Mouse (Mus musculus) thymus, adult 18-20 months (tissue): ENCODE data around the gene Adrb1.

Experiments used
- DNase-seq, 2 experiments: peaks; one replicate each; pipeline ENCODE4 v3.0.0; 2022; ENCODE audit warnings: mixed read lengths in 2 of 2

Gene Adrb1

DNA sequence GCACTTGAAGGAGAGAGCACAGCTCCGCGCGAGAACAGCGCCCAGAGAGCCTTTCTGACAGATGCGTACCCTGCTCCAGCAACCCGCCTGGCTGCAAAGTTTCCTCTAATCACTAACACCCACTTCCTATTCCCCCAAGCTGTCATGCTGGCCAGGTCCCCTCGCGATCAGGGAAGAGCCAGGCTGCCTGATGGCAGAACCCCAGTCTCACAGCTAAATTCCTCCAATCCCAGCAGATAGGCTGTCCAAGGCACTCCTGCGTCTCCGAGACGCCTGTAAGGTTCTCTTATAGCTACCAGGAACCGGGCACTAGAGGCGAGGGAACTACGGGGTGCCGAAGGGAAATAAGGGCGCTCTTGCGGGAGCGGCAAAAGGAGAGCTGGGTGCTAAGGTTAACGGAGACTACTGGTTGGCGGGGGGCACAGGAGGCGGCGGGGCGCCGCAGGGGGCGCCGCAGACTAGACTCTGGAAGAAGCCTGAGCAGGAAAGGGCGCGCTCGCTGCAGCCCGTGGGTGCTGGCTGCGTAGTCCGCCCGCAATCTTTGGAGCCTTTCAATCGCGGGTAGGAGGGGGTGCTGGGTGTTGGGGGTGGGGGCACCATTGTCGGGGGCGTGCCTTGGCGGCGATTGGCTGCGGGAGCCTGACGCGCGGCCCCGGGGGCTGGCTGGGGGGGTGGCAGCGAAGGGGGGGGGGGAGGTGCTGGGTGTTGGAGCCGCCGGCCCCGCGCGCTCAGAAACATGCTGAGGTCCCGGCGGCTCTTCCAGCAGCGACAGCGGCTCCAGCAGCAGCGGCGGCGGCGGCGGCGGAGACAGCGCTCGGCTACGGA lies at the start of gene Adrb1:
Gene Adrb1 (plus strand): TSS at position 813 of the 825 bp plus-strand sequence.
- peak; percentile 9 to 22 for DNase-seq

DNA sequence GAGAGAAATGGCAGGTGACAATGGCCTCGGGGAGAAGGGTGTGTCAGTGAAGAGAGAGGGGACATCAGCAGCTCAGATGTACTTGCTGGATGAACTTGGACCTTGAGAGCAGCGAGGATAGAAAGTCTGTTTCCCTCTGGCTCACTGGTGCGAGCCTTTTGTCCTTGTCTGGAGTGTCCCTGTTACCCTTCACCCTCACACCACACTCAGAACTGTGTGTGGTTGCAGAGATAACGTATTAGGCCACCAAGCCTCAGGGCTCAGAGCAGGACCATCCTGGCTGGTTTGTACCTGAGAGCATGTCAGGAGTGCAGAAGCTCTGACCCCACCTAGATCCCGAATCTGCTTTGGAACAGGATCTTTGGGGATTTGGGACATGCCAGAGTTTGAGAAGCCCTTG lies 46.3 kb upstream of the Adrb1 start:
- no peak for DNase-seq

DNA sequence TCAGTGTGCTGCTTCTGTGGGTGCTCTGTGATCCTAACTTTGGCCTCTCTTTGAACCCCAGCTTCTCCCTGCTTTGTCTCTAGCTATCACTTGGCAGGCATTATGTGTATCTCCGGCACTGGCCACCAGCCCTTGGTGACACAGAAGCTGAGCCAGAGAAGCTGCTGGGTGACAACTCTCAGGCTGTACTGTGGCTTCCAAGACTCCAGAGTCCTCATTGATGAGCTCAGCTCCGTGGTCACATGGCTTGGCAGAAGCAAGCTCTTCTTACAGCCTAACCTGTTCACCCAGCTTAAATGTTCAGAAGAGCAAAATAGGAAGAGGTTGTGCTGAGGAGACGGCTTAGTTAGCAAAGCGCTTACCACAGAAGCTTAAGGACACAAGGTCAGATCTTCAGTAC lies 45.5 kb upstream of the Adrb1 start:
- no peak for DNase-seq

DNA sequence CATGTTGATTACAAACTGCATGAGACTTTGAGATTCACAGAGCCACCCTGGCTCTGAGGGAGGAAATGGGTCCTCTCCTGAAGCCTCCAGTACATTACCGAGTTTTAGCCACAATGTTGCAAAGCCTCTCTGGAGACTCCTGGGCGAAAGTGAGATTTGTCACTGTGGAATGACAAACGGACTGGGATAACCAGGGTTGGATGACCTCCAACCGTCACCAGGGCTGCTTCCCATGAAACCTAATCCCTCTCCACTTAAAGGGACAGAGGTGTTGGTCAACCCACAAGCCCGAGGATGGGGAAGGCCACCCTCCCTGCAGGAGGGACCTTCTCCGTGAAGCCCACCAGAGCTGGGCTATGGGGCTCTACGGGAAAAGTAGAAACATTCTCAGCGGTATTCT lies 44.4 kb upstream of the Adrb1 start:
- DNase-seq = no peak

DNA sequence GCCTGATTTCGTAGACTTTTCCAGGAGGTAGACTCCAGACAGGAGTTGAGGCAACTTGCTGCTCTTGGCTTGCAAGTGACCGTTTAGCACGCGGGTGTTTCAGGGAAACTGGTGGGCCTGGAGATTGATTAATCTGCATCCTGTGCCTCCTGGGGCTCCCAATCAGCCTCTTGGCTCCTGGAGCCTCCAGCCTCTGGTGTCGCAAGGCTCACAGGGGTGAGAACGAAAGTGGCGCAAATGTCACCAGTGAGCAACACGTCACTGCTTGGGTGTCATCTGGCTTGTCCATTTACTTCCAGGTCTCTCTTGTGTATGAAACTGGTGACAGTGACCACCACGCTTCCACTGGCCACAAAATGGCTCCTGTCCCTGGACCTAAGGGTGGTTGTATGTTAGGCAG lies 43.5 kb upstream of the Adrb1 start:
- DNase-seq = no peak

DNA sequence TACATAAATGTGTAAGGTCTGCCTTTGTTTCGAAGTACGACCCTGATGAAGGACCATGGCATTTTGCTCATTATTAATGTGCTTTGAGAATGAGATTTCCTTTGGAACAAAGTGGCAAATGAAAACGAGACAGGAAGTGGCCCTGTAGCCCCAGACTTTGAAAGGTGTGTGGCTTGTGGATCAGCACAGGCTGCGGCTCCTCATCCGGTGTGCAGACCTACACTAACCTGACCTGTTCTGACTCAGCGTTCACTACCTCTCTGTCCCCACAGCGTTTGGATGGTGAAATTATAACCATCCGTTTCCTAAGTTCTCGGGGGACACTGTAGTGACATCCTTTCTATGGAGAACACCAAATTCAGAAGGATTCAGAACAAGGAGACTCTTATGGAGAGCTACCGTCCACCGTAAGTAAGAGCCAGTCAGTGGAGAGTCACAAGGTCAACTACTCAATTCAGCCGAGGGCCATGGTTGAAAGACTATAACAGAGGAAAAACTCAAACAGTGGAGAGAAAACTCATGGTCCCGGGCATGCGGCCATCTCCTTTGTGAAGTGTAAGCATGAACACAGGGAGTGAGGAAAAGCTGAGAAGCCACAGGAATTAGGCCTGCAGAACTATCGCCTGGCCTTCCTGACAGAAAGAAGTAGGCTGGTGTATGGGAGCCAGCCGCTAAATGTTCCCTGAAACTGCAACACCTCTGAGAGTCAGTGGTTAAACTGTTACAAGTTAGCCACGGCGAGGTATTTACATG lies 42.6 kb upstream of the Adrb1 start:
- no peak for DNase-seq

DNA sequence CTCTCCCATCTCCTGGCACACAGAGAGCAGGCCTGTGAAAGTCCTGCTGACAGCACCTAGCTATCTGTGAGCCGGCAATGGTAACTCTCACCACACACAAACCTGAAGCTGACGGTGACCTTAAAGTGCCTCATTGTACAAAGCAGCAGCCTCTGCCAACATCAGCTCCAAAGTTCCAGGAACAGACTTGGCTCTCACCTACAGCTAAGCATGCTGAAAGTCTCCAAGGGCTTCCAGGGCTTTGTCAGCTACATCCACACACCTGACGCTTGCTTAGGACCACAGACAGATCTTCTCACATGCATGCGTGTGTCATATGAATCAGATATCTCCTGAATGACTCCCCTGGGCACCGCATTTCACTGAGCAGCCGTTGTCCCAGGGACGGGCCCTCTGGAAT lies 42.0 kb upstream of the Adrb1 start:
- no peak for DNase-seq

DNA sequence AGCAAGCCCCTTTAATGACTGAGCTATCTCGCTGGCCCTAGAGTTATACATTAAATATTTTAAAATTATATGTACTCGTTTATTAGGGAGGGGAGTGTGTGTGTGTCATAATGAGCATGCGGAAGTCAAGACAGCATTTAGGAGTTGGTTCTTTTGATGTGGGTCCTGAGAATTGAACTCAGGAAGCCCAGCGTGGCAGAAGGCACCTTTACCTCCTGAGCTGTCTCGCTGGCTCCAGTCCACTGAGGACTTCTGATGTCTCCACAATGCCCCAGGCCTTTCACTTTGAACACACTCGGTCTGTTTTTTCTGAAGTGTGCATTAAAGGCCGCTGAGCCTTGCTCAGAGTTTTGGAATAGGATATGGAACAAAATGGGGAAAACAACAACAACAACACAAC lies 39.7 kb upstream of the Adrb1 start:
- DNase-seq = no peak

DNA sequence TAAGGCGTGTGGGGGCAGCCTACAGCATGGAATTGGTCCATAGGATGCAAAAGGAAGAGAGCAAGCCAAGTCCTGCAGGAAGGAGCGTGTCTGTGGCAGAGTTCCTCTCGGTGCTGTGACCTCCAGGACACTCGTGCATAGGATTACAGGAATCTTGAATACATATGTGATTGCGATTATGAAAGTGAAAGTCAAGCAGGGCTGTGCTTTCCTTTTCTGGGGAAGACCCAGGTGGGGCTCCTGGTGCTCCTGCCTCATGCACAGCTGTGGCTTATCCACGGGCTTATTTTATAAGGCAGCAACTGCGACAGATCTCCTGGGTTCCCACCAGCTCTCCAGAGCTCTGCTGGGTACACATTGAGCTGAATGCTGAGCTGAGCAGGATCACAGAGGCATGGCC lies 39.2 kb upstream of the Adrb1 start:
- no peak for DNase-seq

DNA sequence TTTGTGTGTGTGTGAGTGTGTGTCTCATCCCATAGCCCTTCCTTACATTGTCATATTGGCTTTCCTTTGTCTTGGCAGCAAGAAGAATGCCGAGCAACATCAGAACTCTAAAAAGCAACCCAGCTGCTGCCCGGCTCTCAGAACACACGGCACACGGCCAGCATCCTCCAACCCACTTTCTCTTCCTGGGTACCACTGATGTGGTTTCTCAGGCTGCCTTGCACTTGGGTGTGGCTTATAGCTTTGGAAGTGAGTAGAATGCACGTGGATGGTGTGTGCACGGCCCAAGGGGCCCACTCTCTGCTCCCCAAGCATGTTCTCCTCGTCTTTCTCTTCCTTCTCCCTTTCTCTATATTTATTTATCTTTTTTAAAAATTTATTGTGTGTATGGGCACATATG lies 36.5 kb upstream of the Adrb1 start:
- peak; percentile 52 to 74 for DNase-seq

DNA sequence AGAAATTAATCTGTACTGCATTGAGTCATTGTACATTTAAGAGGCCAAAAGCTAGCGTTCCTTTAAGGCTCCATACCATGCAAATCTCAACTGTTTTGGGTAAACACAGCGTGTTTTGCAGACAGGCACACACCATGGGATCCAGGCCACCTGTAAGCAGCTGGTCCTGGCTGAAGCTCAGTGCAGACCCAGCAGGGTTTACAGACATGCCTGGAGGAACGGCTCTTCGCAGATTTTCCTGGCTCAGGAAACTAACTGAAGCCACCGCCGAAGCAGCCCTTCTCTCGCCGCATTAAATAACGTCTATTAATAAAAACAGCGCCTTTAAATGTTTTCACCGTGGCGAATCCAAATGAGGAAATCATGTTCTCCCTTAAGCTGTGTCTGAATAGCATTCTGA lies 35.8 kb upstream of the Adrb1 start:
- no peak for DNase-seq

DNA sequence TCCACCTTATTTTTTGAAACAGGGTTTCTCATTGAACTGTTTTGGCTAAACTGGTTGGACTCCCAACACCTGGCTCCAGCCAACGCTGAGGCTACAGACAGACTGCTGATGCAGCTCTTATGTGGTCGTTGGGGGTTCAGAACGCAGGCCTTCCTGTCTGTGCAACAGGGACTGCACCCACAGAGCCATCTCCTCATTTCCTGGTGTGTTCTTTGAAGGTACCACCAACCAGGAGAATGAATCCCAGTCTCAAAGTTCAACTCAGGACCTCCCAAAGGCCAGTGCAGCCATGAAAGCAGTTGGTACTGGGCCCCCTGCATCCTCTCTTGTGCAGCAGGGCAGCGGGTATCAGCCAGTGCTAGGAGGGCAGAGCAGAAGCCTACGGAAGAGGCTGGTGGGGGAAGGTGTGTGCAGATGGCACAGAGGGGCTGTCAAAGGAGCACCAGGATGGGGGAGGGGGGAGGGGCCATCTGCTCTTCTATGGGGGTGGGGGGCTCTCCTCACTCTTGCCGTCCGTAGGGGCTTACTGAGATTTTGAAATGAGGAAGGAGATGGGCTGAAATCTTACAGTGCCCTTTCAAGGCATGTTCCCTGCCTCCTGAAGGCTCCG lies 34.9 kb upstream of the Adrb1 start:
- DNase-seq = peak in 1 of 2 experiments; percentile 23

DNA sequence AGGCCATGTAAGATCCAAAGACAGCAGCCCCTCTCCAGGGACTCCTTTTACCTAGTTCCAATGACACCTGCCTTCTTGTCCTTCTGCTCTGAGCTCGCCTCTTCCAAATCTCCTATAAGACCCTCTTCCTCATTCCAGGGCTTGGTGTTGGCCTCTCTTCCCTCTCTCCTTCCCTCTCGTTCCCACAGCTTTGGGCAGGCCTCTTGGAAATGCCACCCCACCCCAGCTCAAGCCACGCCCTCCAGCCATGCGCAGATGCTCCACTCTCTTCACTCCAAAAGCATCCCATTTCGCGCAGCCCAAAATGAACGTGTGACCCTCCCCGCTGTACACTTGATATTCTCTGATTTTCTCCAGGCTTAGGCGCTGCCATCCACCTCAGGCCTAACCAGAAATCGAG lies 34.3 kb upstream of the Adrb1 start:
- DNase-seq = no peak

DNA sequence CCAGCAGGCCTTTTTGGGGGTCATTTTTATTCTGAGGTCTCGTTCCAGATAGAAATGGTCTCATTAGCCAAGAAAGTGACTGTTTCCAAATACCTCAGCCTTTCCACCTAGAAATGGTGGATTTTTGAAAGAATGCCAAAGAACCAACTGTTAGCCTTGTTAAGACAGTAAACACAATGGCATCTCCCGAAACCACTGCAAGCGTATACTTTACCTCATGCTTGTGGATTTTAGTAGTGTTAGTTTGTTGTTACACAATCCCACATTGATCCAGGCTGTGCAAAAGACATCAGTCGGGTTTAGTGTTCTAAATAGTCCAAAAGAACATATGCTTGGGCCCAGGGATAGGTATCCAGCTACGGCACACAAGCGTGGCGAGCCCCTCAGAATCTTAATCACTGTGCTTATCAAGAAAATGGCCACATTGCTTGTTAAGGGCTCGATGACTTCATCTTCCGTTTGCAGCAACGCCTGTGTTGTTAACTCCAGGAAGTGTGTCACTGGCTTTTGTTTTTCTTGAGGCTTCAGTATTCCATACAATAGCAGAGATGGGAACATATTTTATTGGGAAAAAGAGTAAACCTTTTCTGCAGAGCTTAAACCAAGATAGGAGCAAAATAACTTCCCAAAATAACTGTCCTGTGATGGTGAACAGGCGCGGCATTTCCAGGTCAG lies 33.2 kb upstream of the Adrb1 start:
- no peak for DNase-seq

DNA sequence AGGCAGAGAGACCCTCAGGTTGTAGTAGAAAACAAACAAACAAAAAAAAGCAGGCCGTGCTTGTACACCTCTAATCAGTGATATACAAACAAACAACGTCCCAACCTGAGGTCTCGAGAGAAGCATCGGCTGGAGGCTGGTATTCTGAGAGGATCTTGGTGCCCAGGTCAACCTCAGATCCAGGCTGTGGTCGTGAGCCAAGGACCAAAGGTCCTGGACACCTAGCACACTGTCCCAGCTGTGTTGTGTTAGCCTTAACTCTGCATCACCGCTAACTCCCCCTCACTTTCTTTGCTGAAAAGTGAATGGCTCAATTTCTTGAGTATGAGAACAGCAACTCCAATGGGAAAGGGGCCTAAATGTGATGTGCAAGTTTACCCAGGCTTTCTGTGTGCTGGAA lies 32.5 kb upstream of the Adrb1 start:
- no peak for DNase-seq

DNA sequence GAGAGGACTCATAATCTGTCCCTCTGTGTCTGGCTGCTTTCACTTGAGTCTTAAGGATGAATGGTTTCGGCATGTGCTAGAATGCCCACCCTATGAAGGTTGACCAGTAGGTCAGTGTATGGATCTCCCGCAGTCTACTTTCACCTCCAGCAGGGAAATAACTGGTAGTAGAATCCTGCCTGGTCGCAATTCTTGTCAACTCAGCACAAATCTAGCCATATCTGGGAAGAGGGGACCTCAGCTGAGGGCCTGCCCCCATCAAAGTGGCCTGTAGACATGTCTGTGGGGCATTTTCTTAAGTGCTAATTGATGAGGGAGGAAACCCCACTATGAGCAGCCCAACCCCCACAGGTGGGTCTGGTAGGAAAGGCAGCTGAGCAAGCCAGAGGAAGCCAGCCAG lies 30.9 kb upstream of the Adrb1 start:
- DNase-seq = no peak

DNA sequence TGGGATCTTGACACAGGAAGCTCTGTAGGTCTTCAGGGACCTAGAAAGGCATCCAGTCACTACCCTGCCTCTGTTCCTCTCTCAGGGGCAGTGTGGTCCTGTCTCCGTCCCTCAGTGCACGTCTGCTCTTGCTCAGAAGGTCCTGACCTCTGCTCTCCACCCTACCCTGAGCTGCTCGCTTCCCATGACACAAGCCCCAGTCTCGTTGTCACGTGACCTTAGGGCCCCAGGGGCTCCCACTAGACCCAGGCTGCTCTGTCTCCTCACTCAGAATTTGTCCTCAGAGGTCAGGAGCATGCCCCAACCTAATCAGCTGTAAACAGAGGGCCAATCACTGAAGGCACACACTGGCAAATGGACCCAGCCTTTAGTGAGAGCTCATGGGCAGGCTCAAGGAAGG lies 29.5 kb upstream of the Adrb1 start:
- no peak for DNase-seq

DNA sequence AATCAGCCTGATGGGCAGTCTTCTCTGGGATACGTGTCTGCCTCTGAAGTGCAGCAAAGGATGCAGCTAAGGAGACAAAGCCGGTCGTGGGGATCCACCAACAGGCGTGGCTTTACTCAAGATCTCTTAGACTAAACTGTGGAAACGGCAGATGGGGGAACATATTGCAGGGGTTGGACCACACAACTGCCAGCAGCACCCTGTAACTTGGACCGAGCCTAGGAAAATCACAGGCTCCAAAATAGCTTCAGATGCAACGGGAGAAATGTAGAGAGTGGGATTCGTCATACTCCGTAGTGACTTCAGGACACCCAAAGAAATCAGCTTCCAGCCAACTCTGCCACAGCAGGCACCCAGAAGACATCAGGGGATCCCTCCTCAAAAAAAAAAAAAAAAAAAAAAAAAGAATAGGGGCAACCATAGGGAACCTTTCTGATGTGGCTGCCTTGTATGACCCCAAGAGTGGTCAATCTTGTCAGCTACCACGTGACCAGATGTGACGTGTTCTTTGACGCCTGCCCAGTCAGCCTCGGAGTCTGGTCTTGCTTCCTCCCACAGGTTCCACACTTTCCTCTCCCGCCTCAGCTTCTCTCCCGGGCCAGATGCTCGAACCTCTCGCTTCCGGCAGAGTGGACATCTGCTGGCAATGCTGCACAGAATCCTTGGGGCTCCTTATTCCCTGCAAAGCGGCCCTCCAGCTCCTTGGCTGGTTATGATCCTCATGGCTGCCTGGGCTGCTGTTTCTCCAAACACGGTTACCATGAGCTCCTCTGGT lies 24.4 kb upstream of the Adrb1 start:
- DNase-seq = no peak

DNA sequence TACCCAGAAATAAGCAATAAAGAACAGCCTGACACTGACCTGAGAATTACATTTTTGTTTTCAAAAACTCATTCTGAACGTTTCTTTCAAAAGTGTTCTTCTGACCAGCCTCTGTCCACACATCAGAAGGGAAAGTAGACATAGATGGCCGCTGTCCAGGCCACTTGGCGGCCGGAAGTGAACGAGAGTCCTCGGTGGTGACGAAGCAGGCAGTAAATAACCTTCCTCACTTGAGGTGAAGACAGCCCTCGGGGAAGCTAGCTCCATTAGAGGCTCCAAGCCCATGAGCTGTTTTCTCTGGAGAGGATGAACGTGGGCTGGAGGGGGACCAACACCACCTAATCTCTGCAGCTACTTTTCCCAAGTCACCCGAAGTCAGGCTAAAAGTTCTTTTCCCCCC lies 21.2 kb upstream of the Adrb1 start:
- no peak for DNase-seq

DNA sequence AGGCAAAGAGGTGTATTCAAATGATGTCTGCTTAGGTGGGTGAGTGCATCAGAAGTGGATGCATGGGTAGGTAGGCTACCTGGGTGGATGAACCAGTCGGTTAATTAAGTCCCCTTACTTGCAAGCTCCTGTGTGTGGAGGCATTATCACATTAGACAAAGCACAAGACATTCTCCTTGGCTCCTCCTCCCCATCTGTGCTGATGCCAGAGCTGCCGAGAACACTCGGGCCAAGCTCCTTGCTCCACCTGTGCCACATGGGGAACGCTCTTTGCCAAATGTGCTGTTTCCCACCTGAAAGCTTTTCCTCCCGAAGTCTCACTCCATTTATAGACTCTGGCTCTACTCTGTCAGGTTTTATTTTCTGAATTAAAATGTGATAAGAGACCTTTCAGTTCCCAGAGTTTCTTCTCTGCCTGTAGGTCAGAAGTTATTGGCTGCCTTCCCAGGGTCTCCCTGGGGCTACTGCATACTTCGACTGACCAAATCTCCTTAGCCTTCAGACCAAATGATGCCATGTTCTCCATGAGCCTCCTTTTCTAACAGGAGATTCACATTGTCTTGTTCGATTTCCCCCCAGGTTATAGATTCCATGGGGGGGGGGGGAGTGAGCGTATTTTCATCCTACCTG lies 20.5 kb upstream of the Adrb1 start:
- DNase-seq = no peak

DNA sequence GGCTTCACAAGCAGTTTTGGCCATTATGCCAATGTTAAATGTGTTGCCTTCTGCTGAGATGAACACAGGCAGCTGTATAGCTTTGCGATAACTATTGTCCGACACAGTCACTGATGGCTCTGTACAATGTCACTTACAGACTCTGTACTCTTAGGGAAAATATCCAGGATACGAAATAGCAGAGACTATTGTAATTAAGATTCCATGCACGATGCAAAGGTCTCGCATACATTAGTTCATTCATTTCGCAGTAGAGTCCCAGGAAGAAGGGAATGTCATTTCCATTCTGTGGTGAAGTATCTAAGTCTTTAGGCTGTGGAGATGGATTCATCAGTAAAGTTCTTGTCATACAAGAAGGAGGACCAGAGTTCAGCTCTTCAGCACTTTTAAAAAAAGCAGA lies 20.0 kb upstream of the Adrb1 start:
- DNase-seq = no peak
